Mouse (Mus musculus) small intestine, adult 2 months (tissue): ENCODE data around the gene Tpi1.

Experiments
- CTCF ChIP-seq: fragments of 200-500 bp; IDR thresholded peaks from 2 replicates; pipeline ENCODE4 v1.5.1; 2012; ENCODE audit warnings: low read depth, mild to moderate bottlenecking, control low read depth, inconsistent platforms, low read length, moderate library complexity, mixed read lengths; ENCODE audit not compliant: insufficient replicate concordance, insufficient read length; ENCODE audit errors: extremely low read depth
- POLR2A ChIP-seq: fragments of 200-500 bp; IDR thresholded peaks from 2 replicates; pipeline ENCODE4 v1.6.1; 2012; ENCODE audit warnings: low read depth, mild to moderate bottlenecking, control low read depth, inconsistent platforms, low read length, moderate library complexity

GRCm38 (mm10) chr6:124840241-124841167 lies 26.4 kb upstream of the Tpi1 start, which contains the start of gene Gnb3:
- TF ChIP-seq POLR2A: no peak
- TF ChIP-seq CTCF: no peak
